Mouse (Mus musculus): ENCODE measurements around the gene Dazap2. TPM values are rescaled to one million over a fixed set of nuclear protein-coding genes. Genes with fewer than 3 reads are reported as not detected.
"Not testable (repeated sequence)": the region's sequence is repeated elsewhere in the genome, so short reads cannot be mapped to it uniquely, and the experiment has no call there.

The Dazap2 gene
- polyA plus RNA-seq, 1 experiment from 2014 or later: 162 TPM

DNA sequence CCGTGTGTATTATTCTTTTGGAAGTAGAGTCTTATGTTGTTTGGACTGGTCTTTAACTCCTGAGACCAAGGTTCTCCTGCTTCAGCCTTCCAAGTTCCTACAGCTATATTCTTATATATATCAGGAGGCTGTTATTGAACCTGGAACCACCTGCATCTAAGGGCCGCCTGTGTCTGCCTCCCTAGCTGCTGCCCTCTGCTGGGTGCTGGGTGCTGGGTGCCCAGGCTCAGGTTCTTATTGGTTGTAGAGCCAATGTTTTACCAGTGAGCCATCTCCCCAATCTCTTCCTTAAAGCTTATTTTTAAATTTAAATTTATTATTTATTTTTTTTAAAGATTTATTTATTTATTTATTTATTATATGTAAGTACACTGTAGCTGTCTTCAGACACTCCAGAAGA lies 2.7 kb upstream of the Dazap2 start:
- Histone ChIP-seq H3K4me1 (replicated peaks) (peaks cover 25% of the 10 kb centered on the region), H3K9ac (replicated peaks) (no peak overlapping the region), H3K27me3 (0 out of 2 replicates have a peak, but pooled peaks cover 4% of the 10 kb centered on the region), H3K27ac (no peak overlapping the region), H3K4me3 (replicated peaks) (no peak overlapping the region), H3K4me2 (replicated peaks) (no peak overlapping the region), H3K9me3 (no peaks in the 10 kb centered on the region), H3K36me3 (peaks cover under 1% of the 10 kb centered on the region; the same call in 1 of the 2 replicates)
- no peak for ATAC-seq
- 79% methylated on average over 2 of the region's 2 CpGs for WGBS

DNA sequence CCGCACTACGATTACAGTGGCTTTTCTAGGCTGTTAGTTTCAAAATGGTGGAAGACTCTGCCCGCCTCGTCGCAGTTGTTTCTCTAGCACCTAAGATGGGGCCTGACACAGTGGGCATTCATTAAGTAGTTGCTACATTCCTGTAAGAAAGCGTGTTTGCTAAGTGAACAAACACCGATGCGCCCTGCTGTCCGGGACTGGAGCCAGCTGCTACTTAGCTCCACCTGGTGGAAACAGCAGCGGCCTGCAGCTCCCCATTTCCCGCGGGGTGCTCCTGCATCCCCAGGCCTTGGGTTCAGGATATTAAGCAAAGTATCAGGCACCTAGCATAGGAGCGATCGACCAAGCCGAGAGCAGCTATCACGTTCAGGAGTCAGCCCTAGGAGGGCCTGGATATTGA lies 1.6 kb upstream of the Dazap2 start:
- 8% methylated on average over 16 of the region's 16 CpGs for WGBS
- H3K9ac ChIP-seq (replicated peaks): no peak overlapping the region

DNA sequence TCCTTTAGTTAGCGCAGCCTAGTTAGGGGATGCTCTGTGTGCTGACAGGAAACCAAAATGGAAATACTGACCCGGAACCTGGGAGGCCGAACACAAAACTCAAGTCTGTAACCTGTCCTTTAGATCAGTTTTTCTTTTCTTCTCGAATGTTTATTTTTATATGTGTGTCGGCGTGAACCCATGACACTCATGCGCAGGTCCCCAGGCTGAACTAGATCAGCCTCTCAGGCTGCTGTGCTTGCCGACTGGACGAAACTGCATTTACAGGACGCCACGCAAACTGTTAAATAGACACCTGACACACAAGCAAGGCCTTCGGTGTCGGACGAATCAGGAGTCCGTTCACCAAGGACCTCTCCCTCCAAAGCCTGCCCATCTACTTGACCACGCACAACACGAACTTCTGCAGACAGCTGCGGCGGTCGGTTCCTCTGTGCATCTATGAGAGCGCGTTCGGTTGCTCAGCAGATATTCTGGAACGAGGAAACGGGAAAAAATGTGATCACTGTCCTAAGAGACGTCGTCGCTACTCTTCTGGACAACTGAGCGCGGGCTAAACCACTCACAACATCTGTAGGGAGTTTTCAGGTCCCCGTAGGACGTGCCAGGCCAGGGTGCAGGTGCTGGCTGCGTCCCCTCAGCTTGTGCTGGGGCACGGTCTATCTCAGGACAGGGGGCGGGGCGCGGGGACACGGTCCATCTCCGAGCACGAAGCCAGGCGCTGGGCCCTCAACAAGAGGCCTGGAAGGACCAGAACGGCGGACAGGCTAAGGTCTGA lies 742 bp upstream of the Dazap2 start:
- Histone ChIP-seq H3K4me2 (replicated peaks) (peak overlapping the region; percentile 81), H3K9ac (replicated peaks) (peak overlapping the region; percentile 88), H3K27ac (peak overlapping the region; percentile 96), H3K4me1 (replicated peaks) (peaks cover 25% of the 10 kb centered on the region), H3K36me3 (peaks cover 20% of the 10 kb centered on the region), H3K9me3 (no peaks in the 10 kb centered on the region), H3K4me3 (replicated peaks) (peak overlapping the region; percentile 86), H3K27me3 (0 out of 2 replicates have a peak, but pooled peaks cover 4% of the 10 kb centered on the region)
- no peak; the same call in 1 of the 2 replicates for ATAC-seq
- 10% methylated on average over 43 of the region's 43 CpGs for WGBS

More for the DNA sequence above, 1.6 kb upstream of the Dazap2 start:
- H3K4me2 ChIP-seq (replicated peaks): peak overlapping the region; percentile 45
- no peaks in the 10 kb centered on the region for H3K9me3 ChIP-seq
- 0 out of 2 replicates have a peak, but pooled peaks cover 4% of the 10 kb centered on the region for H3K27me3 ChIP-seq
- H3K36me3 ChIP-seq: peaks cover 12% of the 10 kb centered on the region
- peaks cover 25% of the 10 kb centered on the region for H3K4me1 ChIP-seq (replicated peaks)
- H3K27ac ChIP-seq: no peak overlapping the region
- peak overlapping the region; percentile 13 for H3K4me3 ChIP-seq (replicated peaks)
- no peak for ATAC-seq

DNA sequence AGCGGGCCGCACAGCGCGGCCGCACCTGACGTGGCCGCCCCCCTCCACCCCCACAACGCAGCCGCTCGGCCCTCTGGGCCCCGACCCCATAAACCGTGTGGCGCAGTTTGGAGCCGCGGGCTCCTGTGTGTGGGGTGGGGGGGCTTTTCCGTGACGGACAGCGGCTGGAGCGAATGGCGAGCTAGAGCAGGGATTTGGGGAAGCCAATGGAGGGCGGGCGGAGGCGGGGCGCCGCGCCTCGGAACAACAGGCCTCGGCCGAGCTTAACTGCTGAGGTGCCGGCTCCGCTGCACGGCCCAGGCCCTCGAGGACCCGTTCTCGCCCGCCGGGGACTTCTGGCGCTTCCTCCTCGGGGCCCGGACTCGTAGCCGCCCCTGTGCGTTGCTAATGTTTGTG lies 674 bp downstream of the Dazap2 start:
- under 1% methylated on average over 41 of the region's 43 CpGs for WGBS
- peak overlapping the region; percentile 86 for H3K4me3 ChIP-seq (replicated peaks)
- peak overlapping the region; percentile 87 for H3K4me2 ChIP-seq (replicated peaks)
- peak overlapping the region; percentile 88 for H3K9ac ChIP-seq (replicated peaks)
- H3K27ac ChIP-seq: peak overlapping the region; percentile 96
- peaks cover 35% of the 10 kb centered on the region for H3K36me3 ChIP-seq
- H3K9me3 ChIP-seq: no peaks in the 10 kb centered on the region
- H3K4me1 ChIP-seq (replicated peaks): peaks cover 25% of the 10 kb centered on the region
- 0 out of 2 replicates have a peak, but pooled peaks cover 4% of the 10 kb centered on the region for H3K27me3 ChIP-seq
- ATAC-seq: peak; percentile 91

DNA sequence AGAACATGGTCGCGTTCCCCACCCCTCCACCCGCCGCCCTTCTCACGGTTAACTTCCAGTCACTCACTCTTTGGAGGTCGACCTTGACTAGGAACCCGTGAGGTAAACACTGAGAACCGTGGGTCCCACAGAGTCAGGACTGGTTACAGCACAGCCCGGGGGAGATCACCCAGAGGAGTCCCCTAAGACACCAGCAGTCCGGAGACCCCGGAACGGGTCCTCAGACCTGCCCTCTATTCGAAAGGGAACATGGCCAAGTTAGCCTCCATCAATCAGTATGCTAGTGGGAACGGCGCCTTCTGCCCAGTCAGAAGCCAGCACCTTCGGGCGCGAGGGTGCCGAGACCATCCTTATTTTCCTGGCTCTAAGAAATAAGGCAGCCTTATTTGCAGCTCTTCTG lies 1.1 kb downstream of the Dazap2 start:
- H3K9me3 ChIP-seq: no peaks in the 10 kb centered on the region
- under 1% methylated on average over 19 of the region's 19 CpGs for WGBS
- H3K4me3 ChIP-seq (replicated peaks): peak overlapping the region; percentile 86
- peak overlapping the region; percentile 96 for H3K27ac ChIP-seq
- ATAC-seq: peak; percentile 46
- H3K36me3 ChIP-seq: peaks cover 37% of the 10 kb centered on the region
- H3K4me1 ChIP-seq (replicated peaks): peaks cover 25% of the 10 kb centered on the region
- 0 out of 2 replicates have a peak, but pooled peaks cover 4% of the 10 kb centered on the region for H3K27me3 ChIP-seq
- peak overlapping the region; percentile 87 for H3K4me2 ChIP-seq (replicated peaks)
- peak overlapping the region; percentile 88 for H3K9ac ChIP-seq (replicated peaks)

DNA sequence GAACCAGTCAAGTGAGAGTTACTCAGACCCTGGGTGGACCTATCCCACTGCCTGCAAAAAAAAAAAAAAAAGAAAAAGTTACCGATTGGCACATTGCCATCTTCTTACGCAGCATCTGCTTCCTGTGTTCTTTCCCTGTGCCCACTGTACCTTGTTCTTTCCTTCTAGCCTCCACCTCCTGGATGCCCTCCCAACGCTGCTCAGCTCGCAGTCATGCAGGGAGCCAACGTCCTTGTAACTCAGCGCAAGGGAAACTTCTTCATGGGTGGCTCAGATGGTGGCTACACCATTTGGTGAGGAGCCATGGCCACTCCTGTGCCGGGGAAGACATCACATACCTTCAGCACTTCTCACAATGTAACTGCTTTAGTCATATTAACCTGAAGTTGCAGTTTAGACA lies 4.1 kb downstream of the Dazap2 start:
- Histone ChIP-seq H3K27me3 (no peaks in the 10 kb centered on the region), H3K9me3 (no peaks in the 10 kb centered on the region), H3K4me1 (replicated peaks) (peaks cover 15% of the 10 kb centered on the region), H3K36me3 (peaks cover 44% of the 10 kb centered on the region), H3K4me3 (replicated peaks) (no peak overlapping the region), H3K27ac (no peak overlapping the region), H3K4me2 (replicated peaks) (no peak overlapping the region), H3K9ac (replicated peaks) (no peak overlapping the region)
- no peak for ATAC-seq
- WGBS: 93% methylated on average over 7 of the region's 7 CpGs

DNA sequence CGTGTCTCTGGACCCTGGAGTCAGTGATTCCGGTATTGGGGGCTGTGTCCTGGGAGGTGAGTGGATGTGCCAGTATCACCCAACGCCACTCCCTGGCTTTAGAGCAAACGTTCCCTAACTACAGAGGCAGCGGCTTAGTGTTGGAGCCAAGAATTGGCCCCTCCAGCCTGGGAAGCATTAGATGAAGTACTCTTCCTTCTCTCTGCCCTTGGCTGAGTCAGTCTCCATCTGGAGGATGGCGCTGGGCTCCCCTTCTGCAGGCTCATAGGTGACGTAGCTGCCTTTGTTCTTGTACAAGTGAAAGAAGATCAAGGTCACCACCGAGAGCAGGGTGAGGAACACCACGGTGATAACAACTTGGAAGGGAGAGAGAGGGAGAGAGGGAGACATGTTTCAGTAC lies 6.5 kb downstream of the Dazap2 start:
- ATAC-seq; H3K4me3 ChIP-seq (replicated peaks); H3K9ac ChIP-seq (replicated peaks); H3K9me3 ChIP-seq; H3K27me3 ChIP-seq; H3K27ac ChIP-seq; H3K4me1 ChIP-seq (replicated peaks); H3K4me2 ChIP-seq (replicated peaks): not testable (repeated sequence)
- H3K36me3 ChIP-seq: peaks cover 44% of the 10 kb centered on the region
- 77% methylated on average over 9 of the region's 9 CpGs for WGBS

DNA sequence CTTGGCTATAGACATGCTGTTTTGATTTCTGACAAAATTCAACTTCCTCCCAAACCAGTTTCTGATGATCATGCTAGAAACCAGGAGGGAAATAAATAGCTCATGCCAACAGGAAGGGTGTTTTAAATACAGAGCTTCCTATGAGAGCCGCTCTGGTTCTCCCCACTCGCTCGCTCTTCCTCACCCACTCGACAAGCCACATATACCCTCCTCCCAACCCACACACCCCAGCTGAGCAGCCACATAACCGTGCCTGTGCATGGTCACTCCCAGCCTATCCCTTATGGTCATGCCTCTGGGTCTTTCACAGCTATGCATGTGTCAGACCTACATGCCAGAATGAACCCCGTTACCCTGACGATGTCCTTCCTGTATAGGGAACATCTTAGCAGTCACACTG lies 7.0 kb downstream of the Dazap2 start:
- Histone ChIP-seq H3K4me3 (replicated peaks) (no peak overlapping the region), H3K4me1 (replicated peaks) (no peaks in the 10 kb centered on the region), H3K27ac (no peak overlapping the region), H3K9me3 (no peaks in the 10 kb centered on the region), H3K36me3 (peaks cover 44% of the 10 kb centered on the region), H3K9ac (replicated peaks) (no peak overlapping the region), H3K27me3 (no peaks in the 10 kb centered on the region), H3K4me2 (replicated peaks) (no peak overlapping the region)
- 88% methylated on average over 7 of the region's 7 CpGs for WGBS
- no peak for ATAC-seq

DNA sequence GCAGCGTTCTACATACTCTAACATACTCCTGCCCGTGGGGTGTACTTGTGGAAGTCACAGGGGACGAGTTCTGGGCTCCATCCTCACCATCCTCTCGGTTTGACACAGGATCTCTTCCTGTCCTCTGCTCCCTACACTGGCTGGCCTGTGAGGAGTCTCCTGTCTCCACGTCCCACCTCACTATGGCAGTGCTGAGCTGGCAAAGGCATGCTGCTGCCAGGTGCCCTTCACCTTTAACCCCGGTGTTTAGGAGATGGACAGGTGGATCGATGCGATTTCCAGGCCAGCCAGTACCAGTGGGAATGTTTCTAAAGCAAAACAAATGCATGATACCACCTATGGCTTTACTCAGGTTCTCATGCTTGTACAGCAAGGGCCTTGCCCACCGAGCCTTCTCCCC lies 8.6 kb downstream of the Dazap2 start:
- Histone ChIP-seq H3K9ac (replicated peaks) (no peak overlapping the region), H3K27me3 (no peaks in the 10 kb centered on the region), H3K4me2 (replicated peaks) (no peak overlapping the region), H3K36me3 (peaks cover 30% of the 10 kb centered on the region), H3K4me1 (replicated peaks) (peaks cover 9% of the 10 kb centered on the region), H3K9me3 (no peaks in the 10 kb centered on the region), H3K27ac (no peak overlapping the region), H3K4me3 (replicated peaks) (no peak overlapping the region)
- 88% methylated on average over 9 of the region's 9 CpGs for WGBS
- ATAC-seq: no peak

DNA sequence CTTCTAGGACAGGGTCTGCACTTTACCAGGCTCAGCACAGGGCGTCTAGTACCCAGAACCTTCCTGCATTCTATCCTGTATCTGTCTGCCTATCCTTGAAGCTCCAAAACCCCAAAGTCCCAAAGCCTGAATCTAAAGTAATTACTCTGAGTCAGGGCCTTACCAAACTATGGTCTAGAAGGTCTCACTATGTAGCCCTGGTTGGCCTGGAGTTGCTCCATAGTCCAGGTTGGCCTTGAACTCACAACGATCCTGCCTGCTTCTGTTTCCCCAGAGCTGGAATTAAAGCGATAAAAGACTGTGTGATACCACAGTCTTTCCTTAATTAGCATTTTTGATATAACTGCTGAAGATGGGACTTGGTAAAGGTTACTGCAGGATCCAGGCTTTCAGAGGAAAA lies 9.3 kb downstream of the Dazap2 start:
- 91% methylated on average over 3 of the region's 3 CpGs for WGBS
- Histone ChIP-seq H3K27ac (no peak overlapping the region), H3K4me2 (replicated peaks) (no peak overlapping the region), H3K4me1 (replicated peaks) (peaks cover 9% of the 10 kb centered on the region), H3K4me3 (replicated peaks) (no peak overlapping the region), H3K9ac (replicated peaks) (no peak overlapping the region), H3K36me3 (peaks cover 23% of the 10 kb centered on the region), H3K27me3 (no peaks in the 10 kb centered on the region), H3K9me3 (no peaks in the 10 kb centered on the region)
- no peak for ATAC-seq

DNA sequence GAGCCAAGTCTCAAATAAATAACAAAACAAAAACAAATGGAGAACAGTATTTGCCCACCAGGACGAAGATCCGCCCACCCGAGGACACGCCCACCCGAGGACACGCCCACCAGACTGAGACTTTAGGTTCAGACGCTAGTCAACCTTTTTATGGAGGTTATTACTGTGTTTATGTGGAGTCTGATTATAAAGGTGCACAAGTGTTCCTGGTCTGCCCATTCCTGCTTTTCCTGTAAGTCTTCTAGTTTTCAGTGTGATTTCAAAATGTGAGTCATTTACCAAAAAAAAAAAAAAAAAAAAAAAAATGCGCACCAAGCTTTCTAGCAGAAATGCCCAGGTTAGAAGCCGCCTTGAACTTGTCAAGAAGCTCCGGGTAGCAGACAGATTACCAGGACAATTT lies 12.1 kb downstream of the Dazap2 start:
- Histone ChIP-seq H3K9ac (replicated peaks) (no peak overlapping the region), H3K36me3 (no peaks in the 10 kb centered on the region), H3K27ac (no peak overlapping the region), H3K4me1 (replicated peaks) (peaks cover 9% of the 10 kb centered on the region), H3K27me3 (0 out of 2 replicates have a peak, but pooled peaks cover 6% of the 10 kb centered on the region), H3K9me3 (no peaks in the 10 kb centered on the region), H3K4me3 (replicated peaks) (no peak overlapping the region), H3K4me2 (replicated peaks) (no peak overlapping the region)
- ATAC-seq: no peak
- WGBS: 21% methylated on average over 10 of the region's 10 CpGs

DNA sequence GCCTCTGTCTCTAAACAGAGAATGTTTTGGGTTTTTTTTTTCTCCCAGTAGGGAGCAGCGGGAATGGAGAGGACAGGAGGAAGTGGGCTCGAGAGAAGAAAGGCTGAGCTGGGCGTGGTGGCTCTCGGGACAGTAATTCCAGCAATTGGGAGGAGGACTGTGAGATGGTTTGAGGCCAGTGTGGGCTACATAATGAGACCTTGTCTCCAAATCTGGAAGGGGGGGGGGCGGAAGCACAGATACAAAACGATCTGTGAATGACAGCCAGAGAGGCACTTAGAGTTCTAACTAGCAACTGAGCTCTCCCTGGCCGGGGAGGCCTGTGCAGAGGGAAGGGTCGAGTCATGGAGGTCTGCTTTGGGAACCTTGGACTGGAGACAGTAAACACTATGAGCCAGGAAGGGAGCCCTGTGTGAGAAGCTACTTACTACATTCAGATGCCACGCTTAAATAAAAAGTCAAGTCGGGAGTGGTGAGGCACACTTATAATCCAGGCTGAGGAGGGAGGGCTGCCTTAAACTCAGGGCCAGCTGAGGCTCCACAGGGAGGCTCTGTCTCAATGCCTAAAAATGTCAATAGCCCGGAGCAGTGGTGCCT lies 12.7 kb downstream of the Dazap2 start:
- WGBS: 4% methylated on average over 11 of the region's 11 CpGs
- H3K9me3 ChIP-seq: no peaks in the 10 kb centered on the region
- no peak for ATAC-seq
- H3K9ac ChIP-seq (replicated peaks): no peak overlapping the region
- H3K27me3 ChIP-seq: peaks cover 12% of the 10 kb centered on the region; the same call in 1 of the 2 replicates
- H3K4me1 ChIP-seq (replicated peaks): peaks cover 9% of the 10 kb centered on the region
- 0 out of 2 replicates have a peak overlapping the region, but pooled peaks have one; percentile 6 for H3K4me2 ChIP-seq (replicated peaks)
- H3K36me3 ChIP-seq: no peaks in the 10 kb centered on the region
- H3K27ac ChIP-seq: no peak overlapping the region
- H3K4me3 ChIP-seq (replicated peaks): no peak overlapping the region

Measured in midbrain, embryonic 13.5 days (tissue).